Mouse (Mus musculus) liver, embryonic 14.5 days (tissue): ENCODE measurements at regions not wholly inside any gene's neighbourhood (a gene's known extent, or its start where the extent isn't known, plus 50 kb on each side); places are given as distances from the start of the nearest gene placed in this dataset.

Experiments used
- ATAC-seq: fragments of 200-750 bp; cut with Nextera tagmentation; 2 replicates; pipeline ENCODE4 v1.8.0; 2017; ENCODE audit warnings: moderate number of reproducible peaks, mild to moderate bottlenecking, moderate library complexity; ENCODE audit not compliant: insufficient read depth
- DNase-seq, 3 experiments: peaks; one replicate each; pipeline ENCODE4 v3.0.0-alpha.2; 2012 to 2013; ENCODE audit warnings: low read depth in 3 of 3, low spot score in 3 of 3
- H3K27ac ChIP-seq: fragments of 300-500 bp; sonication (generic); 2 replicates; pipeline ENCODE4 v1.5.1; 2014; ENCODE audit warnings: moderate library complexity, mild to moderate bottlenecking, control low read depth, inconsistent platforms
- H3K27me3 ChIP-seq: fragments of 300-500 bp; sonication (generic); 2 replicates; pipeline ENCODE4 v1.6.1; 2014; ENCODE audit warnings: mild to moderate bottlenecking, low read length, moderate library complexity; ENCODE audit not compliant: control insufficient read depth, insufficient read depth
- H3K36me3 ChIP-seq: fragments of 300-500 bp; sonication (generic); replicated peaks from 2 replicates; pipeline ENCODE4 v1.6.1; 2014; ENCODE audit warnings: low read depth; ENCODE audit not compliant: control insufficient read depth, insufficient read depth
- H3K4me1 ChIP-seq, 2 experiments: fragments of 200-500 bp in 1 of 2; fragments of 300-500 bp in 1 of 2; sonication (generic) in 1 of 2; replicated peaks; 2 replicates each; pipeline ENCODE4 v1.6.1; 2012 to 2014; ENCODE audit warnings: antibody characterized with exemption in 1 of 2, inconsistent platforms in 1 of 2, low read length in 1 of 2; ENCODE audit not compliant: control insufficient read depth in 2 of 2, insufficient read depth in 2 of 2
- H3K4me2 ChIP-seq: fragments of 300-500 bp; sonication (generic); 2 replicates; pipeline ENCODE4 v1.6.1; 2014; ENCODE audit warnings: low read depth, mild to moderate bottlenecking, control low read depth, moderate library complexity
- H3K4me3 ChIP-seq, 2 experiments: fragments of 200-500 bp in 1 of 2; fragments of 300-500 bp in 1 of 2; sonication (generic) in 1 of 2; 2 replicates each; pipeline ENCODE4 v1.5.1; 2012 to 2014; ENCODE audit warnings: low read depth in 2 of 2, low read length in 2 of 2, mild to moderate bottlenecking in 2 of 2, control low read depth in 1 of 2, inconsistent platforms in 1 of 2, moderate library complexity in 1 of 2; ENCODE audit not compliant: insufficient read depth in 1 of 2
- H3K9ac ChIP-seq: fragments of 300-500 bp; sonication (generic); replicated peaks from 2 replicates; pipeline ENCODE4 v1.6.1; 2014; ENCODE audit warnings: mild to moderate bottlenecking, control low read depth, moderate library complexity
- H3K9me3 ChIP-seq: fragments of 300-500 bp; sonication (generic); 2 replicates; pipeline ENCODE4 v1.6.1; 2016; ENCODE audit warnings: low read length, mixed read lengths; ENCODE audit not compliant: control insufficient read depth
- CTCF ChIP-seq: IDR thresholded peaks from 2 replicates; pipeline ENCODE4 v1.5.1; 2016; ENCODE audit warnings: antibody characterized with exemption, low read depth, control low read depth
- EP300 ChIP-seq: IDR thresholded peaks from 2 replicates; pipeline ENCODE4 v1.6.1; 2016; ENCODE audit warnings: antibody characterized with exemption, low read depth
- WGBS: fragments of 180-500 bp; shearing (Covaris S2); extraction: QIAGEN DNeasy Blood & Tissue Kit; methylation state at CpG from one replicate; pipeline ENCODE4 v1.1.7; 2014; ENCODE audit not compliant: insufficient replicate concordance; 5-methylcytosine and 5-hydroxymethylcytosine counted together

DNA sequence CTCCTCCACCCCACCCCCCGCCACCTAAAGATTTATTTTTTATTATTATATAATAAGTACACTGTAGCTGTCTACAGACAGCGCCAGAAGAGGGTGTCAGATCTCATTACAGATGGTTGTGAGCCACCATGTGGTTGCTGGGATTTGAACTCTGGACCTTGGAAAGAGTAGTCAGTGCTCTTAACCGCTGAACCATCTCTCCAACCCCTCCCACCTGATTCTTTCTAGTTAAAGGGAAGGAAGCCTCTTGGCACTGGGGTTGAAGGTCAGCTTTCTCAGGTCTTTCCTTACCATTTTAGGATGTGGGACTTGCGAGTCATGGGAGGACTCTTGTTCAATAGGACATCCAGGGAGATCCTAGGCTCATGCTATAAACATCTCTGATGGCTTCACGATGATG, 54.7 kb downstream of the Hes1 start:
- TF ChIP-seq CTCF (no peak), EP300 (no peak)
- ATAC-seq: no peak
- no peak overlapping the region for H3K4me3 ChIP-seq
- H3K4me1 ChIP-seq: peaks cover 0 to 11% of the 10 kb centered on the region in 2 experiments; a peak in 2 of 4 replicates
- WGBS: 65% methylated on average over 5 of the region's 5 CpGs
- peaks cover 14% of the 10 kb centered on the region for H3K27me3 ChIP-seq
- no peak overlapping the region for H3K4me2 ChIP-seq
- no peaks in the 10 kb centered on the region for H3K36me3 ChIP-seq
- no peak overlapping the region for H3K27ac ChIP-seq
- no peaks in the 10 kb centered on the region for H3K9me3 ChIP-seq
- no peak for DNase-seq
- H3K9ac ChIP-seq: no peak overlapping the region

- ATAC-seq (no peak), DNase-seq (no peak)
- H3K9me3 ChIP-seq: no peaks in the 10 kb centered on the region
- H3K4me2 ChIP-seq: no peak overlapping the region
- WGBS: 21% methylated on average over 30 of the region's 30 CpGs
- H3K4me3 ChIP-seq: no peak overlapping the region
- no peak for TF ChIP-seq EP300
- TF ChIP-seq CTCF: no peak
- H3K27me3 ChIP-seq: peaks cover 14% of the 10 kb centered on the region
- H3K27ac ChIP-seq: no peak overlapping the region
- H3K36me3 ChIP-seq: no peaks in the 10 kb centered on the region
- H3K4me1 ChIP-seq: peaks cover 0 to 3% of the 10 kb centered on the region in 2 experiments; a peak in 1 of 4 replicates
- no peak overlapping the region for H3K9ac ChIP-seq
Observed at GRCm38 (mm10) chr16:30120330-30121265, 56.4 kb downstream of the Hes1 start.

DNA sequence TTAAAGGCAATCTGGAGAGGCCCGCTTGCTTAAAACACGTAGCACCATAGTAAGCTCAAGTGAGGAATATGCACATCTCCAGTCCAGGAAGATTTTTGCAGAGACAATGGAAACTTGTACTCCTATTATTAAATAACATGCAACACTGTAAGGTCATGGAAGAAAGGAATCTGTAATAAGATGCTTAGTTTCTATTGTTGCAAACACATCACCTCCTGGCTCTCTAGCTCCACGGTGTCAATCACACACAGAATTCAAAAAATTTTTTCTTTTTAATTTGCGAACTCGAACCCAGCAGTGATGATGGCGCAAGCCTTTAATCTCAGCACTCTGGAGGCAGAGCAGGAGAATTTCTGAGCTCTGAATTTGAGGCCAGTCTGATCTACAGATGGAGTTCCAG, 57.4 kb downstream of the Hes1 start:
- H3K4me2 ChIP-seq: no peak overlapping the region
- WGBS: 70% methylated on average over 6 of the region's 6 CpGs
- H3K4me1 ChIP-seq: peaks cover 0 to 3% of the 10 kb centered on the region in 2 experiments; a peak in 1 of 4 replicates
- DNase-seq (no peak), ATAC-seq (no peak)
- TF ChIP-seq CTCF: no peak
- TF ChIP-seq EP300: no peak
- no peaks in the 10 kb centered on the region for H3K36me3 ChIP-seq
- no peaks in the 10 kb centered on the region for H3K9me3 ChIP-seq
- no peak overlapping the region for H3K9ac ChIP-seq
- no peak overlapping the region for H3K27ac ChIP-seq
- peaks cover 14% of the 10 kb centered on the region for H3K27me3 ChIP-seq
- no peak overlapping the region for H3K4me3 ChIP-seq

GRCm38 (mm10) chr16:30122211-30123070, 58.3 kb downstream of the Hes1 start:
- ATAC-seq (no peak), DNase-seq (no peak)
- Histone ChIP-seq H3K4me1 (peaks cover 0 to 3% of the 10 kb centered on the region in 2 experiments; a peak in 1 of 4 replicates), H3K27me3 (peaks cover 14% of the 10 kb centered on the region), H3K27ac (no peak overlapping the region), H3K4me3 (no peak overlapping the region), H3K4me2 (no peak overlapping the region), H3K36me3 (no peaks in the 10 kb centered on the region), H3K9ac (no peak overlapping the region), H3K9me3 (no peaks in the 10 kb centered on the region)
- TF ChIP-seq EP300 (no peak), CTCF (no peak)
- 25% methylated on average over 29 of the region's 29 CpGs for WGBS
